Mouse (Mus musculus): Measurements from ENCODE around the gene Slc25a30. TPM values are rescaled to one million over a fixed set of nuclear protein-coding genes. Genes with fewer than 3 reads are reported as not detected.
"Not testable (repeated sequence)": the region's sequence is repeated elsewhere in the genome, so short reads cannot be mapped to it uniquely, and the experiment has no call there.

Slc25a30 gene
- polyA plus RNA-seq, 1 experiment from 2014 or later: 5.7 TPM

- H3K27me3 ChIP-seq (ENCODE audit: control insufficient read depth, insufficient read depth, low read length): no peaks in the 10 kb centered on the region
- H3K4me3 ChIP-seq (ENCODE audit: low read length): peak overlapping the region; percentile 64
- peak overlapping the region; percentile 66 for H3K4me2 ChIP-seq (ENCODE audit: low read depth, low read length)
- peak overlapping the region; percentile 79 for H3K9ac ChIP-seq (ENCODE audit: low read length)
- ATAC-seq (replicated peaks; ENCODE audit: extremely low read depth, insufficient read depth, low FRiP score): peak; percentile 63
- peaks cover 12% of the 10 kb centered on the region for H3K4me1 ChIP-seq (ENCODE audit: control insufficient read depth, insufficient read depth, low read length)
- H3K27ac ChIP-seq (ENCODE audit: low read length): peak overlapping the region; percentile 76
- H3K9me3 ChIP-seq (replicated peaks; ENCODE audit: control insufficient read depth, low read length): no peaks in the 10 kb centered on the region
- H3K36me3 ChIP-seq (ENCODE audit: control insufficient read depth, insufficient read depth): 0 out of 2 replicates have a peak, but pooled peaks cover 4% of the 10 kb centered on the region
- under 1% methylated on average over 31 of the region's 31 CpGs for WGBS
Observed at GRCm38 (mm10) chr14:75786424-75786867, 391 bp downstream of the Slc25a30 start.

GRCm38 (mm10) chr14:75779913-75780312 is 6.9 kb downstream of the Slc25a30 start:
- Histone ChIP-seq H3K36me3 (ENCODE audit: control insufficient read depth, insufficient read depth) (peaks cover 4% of the 10 kb centered on the region; the same call in 1 of the 2 replicates), H3K4me3 (ENCODE audit: low read length) (no peak overlapping the region), H3K4me1 (ENCODE audit: control insufficient read depth, insufficient read depth, low read length) (no peaks in the 10 kb centered on the region), H3K4me2 (ENCODE audit: low read depth, low read length) (no peak overlapping the region), H3K27ac (ENCODE audit: low read length) (no peak overlapping the region), H3K27me3 (ENCODE audit: control insufficient read depth, insufficient read depth, low read length) (no peaks in the 10 kb centered on the region), H3K9me3 (replicated peaks; ENCODE audit: control insufficient read depth, low read length) (no peaks in the 10 kb centered on the region), H3K9ac (ENCODE audit: low read length) (no peak overlapping the region)
- 86% methylated on average over 4 of the region's 4 CpGs for WGBS
- no peak for ATAC-seq (replicated peaks; ENCODE audit: extremely low read depth, insufficient read depth, low FRiP score)

- no peak for ATAC-seq (replicated peaks; ENCODE audit: extremely low read depth, insufficient read depth, low FRiP score)
- H3K27ac ChIP-seq (ENCODE audit: low read length): no peak overlapping the region
Observed at GRCm38 (mm10) chr14:75776637-75777036, 10.2 kb downstream of the Slc25a30 start.

GRCm38 (mm10) chr14:75773431-75773830 is 13.4 kb downstream of the Slc25a30 start:
- ATAC-seq (replicated peaks; ENCODE audit: extremely low read depth, insufficient read depth, low FRiP score): peak; percentile 87
- WGBS: 29% methylated on average over 8 of the region's 8 CpGs
- H3K4me1 ChIP-seq (ENCODE audit: control insufficient read depth, insufficient read depth, low read length): peaks cover 19% of the 10 kb centered on the region
- peak overlapping the region; percentile 95 for H3K27ac ChIP-seq (ENCODE audit: low read length)
- H3K9me3 ChIP-seq (replicated peaks; ENCODE audit: control insufficient read depth, low read length): no peaks in the 10 kb centered on the region
- peaks cover 5% of the 10 kb centered on the region for H3K36me3 ChIP-seq (ENCODE audit: control insufficient read depth, insufficient read depth)
- H3K4me3 ChIP-seq (ENCODE audit: low read length): no peak overlapping the region
- H3K4me2 ChIP-seq (ENCODE audit: low read depth, low read length): peak overlapping the region; percentile 42
- no peaks in the 10 kb centered on the region for H3K27me3 ChIP-seq (ENCODE audit: control insufficient read depth, insufficient read depth, low read length)
- H3K9ac ChIP-seq (ENCODE audit: low read length): 0 out of 2 replicates have a peak overlapping the region, but pooled peaks have one; percentile 28

More at GRCm38 (mm10) chr14:75776637-75777036, 10.2 kb downstream of the Slc25a30 start:
- no peaks in the 10 kb centered on the region for H3K27me3 ChIP-seq (ENCODE audit: control insufficient read depth, insufficient read depth, low read length)
- H3K9me3 ChIP-seq (replicated peaks; ENCODE audit: control insufficient read depth, low read length): no peaks in the 10 kb centered on the region
- whole genome bisulfite sequencing: 89% methylated on average over 8 of the region's 8 CpGs
- H3K9ac ChIP-seq (ENCODE audit: low read length): no peak overlapping the region
- H3K36me3 ChIP-seq (ENCODE audit: control insufficient read depth, insufficient read depth): peaks cover 1% of the 10 kb centered on the region; the same call in 1 of the 2 replicates
- H3K4me3 ChIP-seq (ENCODE audit: low read length): no peak overlapping the region
- no peak overlapping the region for H3K4me2 ChIP-seq (ENCODE audit: low read depth, low read length)
- H3K4me1 ChIP-seq (ENCODE audit: control insufficient read depth, insufficient read depth, low read length): peaks cover 19% of the 10 kb centered on the region

DNA sequence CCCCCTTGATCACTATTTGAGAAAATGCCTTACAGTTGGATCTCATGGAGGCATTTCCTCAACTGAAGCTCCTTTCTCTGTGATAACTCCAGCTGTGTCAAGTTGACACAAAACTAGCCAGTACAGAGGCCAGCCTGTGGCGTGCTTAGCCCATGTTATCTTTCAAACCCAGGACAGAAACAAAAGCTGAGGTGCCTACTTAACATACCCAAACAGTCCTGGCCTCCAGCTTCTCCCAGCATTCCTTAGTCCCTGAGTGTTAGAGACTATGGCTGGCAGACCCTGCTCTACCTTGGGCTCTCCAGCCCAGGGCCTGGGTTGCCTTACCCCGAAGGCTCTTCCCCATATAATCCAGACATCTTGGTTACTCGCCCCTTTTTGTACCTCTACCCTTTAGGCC is 14.4 kb downstream of the Slc25a30 start:
- not testable (repeated sequence) for H3K4me3 ChIP-seq (ENCODE audit: low read length); H3K9me3 ChIP-seq (replicated peaks; ENCODE audit: control insufficient read depth, low read length); ATAC-seq (replicated peaks; ENCODE audit: extremely low read depth, insufficient read depth, low FRiP score); H3K27me3 ChIP-seq (ENCODE audit: control insufficient read depth, insufficient read depth, low read length); H3K4me2 ChIP-seq (ENCODE audit: low read depth, low read length); H3K36me3 ChIP-seq (ENCODE audit: control insufficient read depth, insufficient read depth); H3K9ac ChIP-seq (ENCODE audit: low read length)
- H3K4me1 ChIP-seq (ENCODE audit: control insufficient read depth, insufficient read depth, low read length): peaks cover 19% of the 10 kb centered on the region
- WGBS: 68% methylated on average over 3 of the region's 3 CpGs
- peak overlapping the region; percentile 95 for H3K27ac ChIP-seq (ENCODE audit: low read length)

DNA sequence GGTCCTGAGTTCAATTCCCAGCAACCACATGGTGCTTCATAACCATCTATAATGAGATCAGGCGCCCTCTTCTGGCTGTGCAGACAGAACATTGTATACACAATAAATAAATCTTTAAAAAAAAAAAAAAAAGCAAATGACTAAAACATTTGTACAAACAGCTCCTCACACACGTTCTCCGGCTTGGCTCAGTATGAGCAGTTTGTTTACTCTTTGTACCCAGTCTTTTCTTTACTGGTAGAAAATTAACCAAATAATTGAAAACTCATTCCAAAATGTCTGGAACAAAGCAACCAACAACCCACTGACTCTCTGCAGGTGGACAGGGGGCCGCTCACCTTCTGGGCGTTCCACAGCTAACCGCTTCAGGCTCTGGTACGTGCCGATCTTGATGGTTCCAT is 15.7 kb downstream of the Slc25a30 start:
- Histone ChIP-seq H3K4me2 (ENCODE audit: low read depth, low read length) (no peak overlapping the region), H3K27me3 (ENCODE audit: control insufficient read depth, insufficient read depth, low read length) (no peaks in the 10 kb centered on the region), H3K4me1 (ENCODE audit: control insufficient read depth, insufficient read depth, low read length) (peaks cover 19% of the 10 kb centered on the region), H3K9me3 (replicated peaks; ENCODE audit: control insufficient read depth, low read length) (no peaks in the 10 kb centered on the region), H3K4me3 (ENCODE audit: low read length) (no peak overlapping the region), H3K36me3 (ENCODE audit: control insufficient read depth, insufficient read depth) (peaks cover 10% of the 10 kb centered on the region), H3K9ac (ENCODE audit: low read length) (no peak overlapping the region), H3K27ac (ENCODE audit: low read length) (no peak overlapping the region)
- WGBS: 93% methylated on average over 8 of the region's 8 CpGs
- ATAC-seq (replicated peaks; ENCODE audit: extremely low read depth, insufficient read depth, low FRiP score): no peak

DNA sequence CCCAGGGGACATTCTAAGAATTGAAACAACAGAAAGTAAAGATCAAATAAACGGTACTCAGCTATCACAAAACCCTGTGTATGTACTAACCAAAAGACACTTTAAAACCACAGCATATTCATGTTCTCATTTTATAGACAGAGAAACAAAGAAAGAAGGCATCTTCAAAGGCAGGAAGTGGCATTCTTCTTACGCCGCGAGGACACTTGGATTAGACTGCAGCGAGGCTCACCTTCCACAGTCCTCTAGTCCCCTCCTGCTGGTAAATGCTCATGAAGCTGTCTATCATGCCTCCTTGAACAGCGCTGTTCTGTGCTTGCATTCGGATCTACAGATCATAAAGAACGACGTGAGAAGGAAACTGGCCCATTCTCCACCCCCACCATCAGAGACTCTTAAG is 17.5 kb downstream of the Slc25a30 start:
- no peak for ATAC-seq (replicated peaks; ENCODE audit: extremely low read depth, insufficient read depth, low FRiP score)
- H3K4me3 ChIP-seq (ENCODE audit: low read length): no peak overlapping the region
- H3K4me2 ChIP-seq (ENCODE audit: low read depth, low read length): no peak overlapping the region
- H3K4me1 ChIP-seq (ENCODE audit: control insufficient read depth, insufficient read depth, low read length): peaks cover 18% of the 10 kb centered on the region
- no peaks in the 10 kb centered on the region for H3K9me3 ChIP-seq (replicated peaks; ENCODE audit: control insufficient read depth, low read length)
- peaks cover 16% of the 10 kb centered on the region for H3K36me3 ChIP-seq (ENCODE audit: control insufficient read depth, insufficient read depth)
- no peaks in the 10 kb centered on the region for H3K27me3 ChIP-seq (ENCODE audit: control insufficient read depth, insufficient read depth, low read length)
- WGBS: 85% methylated on average over 9 of the region's 9 CpGs
- H3K9ac ChIP-seq (ENCODE audit: low read length): no peak overlapping the region
- no peak overlapping the region for H3K27ac ChIP-seq (ENCODE audit: low read length)

GRCm38 (mm10) chr14:75768275-75768608 is 18.6 kb downstream of the Slc25a30 start:
- WGBS: 15% methylated on average over 1 of the region's 1 CpGs
- H3K9ac ChIP-seq (ENCODE audit: low read length): no peak overlapping the region
- no peak overlapping the region for H3K4me2 ChIP-seq (ENCODE audit: low read depth, low read length)
- no peaks in the 10 kb centered on the region for H3K27me3 ChIP-seq (ENCODE audit: control insufficient read depth, insufficient read depth, low read length)
- no peak overlapping the region for H3K4me3 ChIP-seq (ENCODE audit: low read length)
- ATAC-seq (replicated peaks; ENCODE audit: extremely low read depth, insufficient read depth, low FRiP score): no peak
- no peak overlapping the region for H3K27ac ChIP-seq (ENCODE audit: low read length)
- H3K9me3 ChIP-seq (replicated peaks; ENCODE audit: control insufficient read depth, low read length): no peaks in the 10 kb centered on the region
- H3K4me1 ChIP-seq (ENCODE audit: control insufficient read depth, insufficient read depth, low read length): peaks cover 9% of the 10 kb centered on the region
- H3K36me3 ChIP-seq (ENCODE audit: control insufficient read depth, insufficient read depth): peaks cover 20% of the 10 kb centered on the region

GRCm38 (mm10) chr14:75767492-75768274 is 19.2 kb downstream of the Slc25a30 start:
- 56% methylated on average over 17 of the region's 17 CpGs for WGBS
- no peak; the same call in 1 of the 2 replicates for ATAC-seq (replicated peaks; ENCODE audit: extremely low read depth, insufficient read depth, low FRiP score)
- H3K36me3 ChIP-seq (ENCODE audit: control insufficient read depth, insufficient read depth): peaks cover 20% of the 10 kb centered on the region

More at GRCm38 (mm10) chr14:75767492-75768274, 19.2 kb downstream of the Slc25a30 start:
- peak overlapping the region; percentile 35; the same call in 1 of the 2 replicates for H3K4me2 ChIP-seq (ENCODE audit: low read depth, low read length)
- H3K4me1 ChIP-seq (ENCODE audit: control insufficient read depth, insufficient read depth, low read length): peaks cover 3% of the 10 kb centered on the region
- H3K4me3 ChIP-seq (ENCODE audit: low read length): no peak overlapping the region
- H3K9me3 ChIP-seq (replicated peaks; ENCODE audit: control insufficient read depth, low read length): no peaks in the 10 kb centered on the region
- no peak overlapping the region for H3K27ac ChIP-seq (ENCODE audit: low read length)
- no peaks in the 10 kb centered on the region for H3K27me3 ChIP-seq (ENCODE audit: control insufficient read depth, insufficient read depth, low read length)
- H3K9ac ChIP-seq (ENCODE audit: low read length): no peak overlapping the region

All from heart, embryonic 16.5 days (tissue).